Mouse (Mus musculus) left cerebral cortex, adult 11 months (tissue): ENCODE results near the gene Cbx3.

Experiments
- DNase-seq: peaks from one replicate; pipeline ENCODE4 v3.0.0; 2022; ENCODE audit warnings: low spot score

Cbx3 gene

DNA sequence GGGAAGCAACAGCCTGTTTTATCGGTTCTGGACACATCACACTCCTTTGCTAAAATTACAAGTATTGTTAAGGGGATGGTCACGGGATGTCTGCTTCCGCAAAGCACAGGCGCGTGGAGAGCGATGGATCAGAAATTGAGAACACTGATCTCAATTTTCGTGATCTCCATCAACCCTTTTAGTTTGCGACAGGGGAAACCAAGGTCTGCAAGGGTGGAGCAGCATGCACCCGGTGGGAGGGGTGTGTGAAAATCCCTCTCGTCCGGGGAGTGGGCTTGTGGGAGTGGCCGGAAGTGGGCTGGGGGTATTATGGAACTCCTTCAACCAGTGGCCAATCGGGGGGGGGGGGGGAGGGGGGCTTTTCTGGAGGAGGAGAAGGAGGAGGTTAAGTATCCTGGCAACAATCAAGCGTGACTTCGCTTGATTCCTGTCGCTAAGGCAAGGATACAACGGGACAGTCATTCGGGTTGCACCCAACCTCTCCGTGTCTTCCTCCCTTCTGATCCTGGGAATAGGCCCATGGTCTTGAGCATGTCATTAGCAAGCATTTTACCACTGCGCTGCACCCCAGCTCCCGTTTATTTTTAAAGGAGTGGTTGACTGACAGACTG lies 54.3 kb downstream of the Cbx3 start:
- DNase-seq: no peak

DNA sequence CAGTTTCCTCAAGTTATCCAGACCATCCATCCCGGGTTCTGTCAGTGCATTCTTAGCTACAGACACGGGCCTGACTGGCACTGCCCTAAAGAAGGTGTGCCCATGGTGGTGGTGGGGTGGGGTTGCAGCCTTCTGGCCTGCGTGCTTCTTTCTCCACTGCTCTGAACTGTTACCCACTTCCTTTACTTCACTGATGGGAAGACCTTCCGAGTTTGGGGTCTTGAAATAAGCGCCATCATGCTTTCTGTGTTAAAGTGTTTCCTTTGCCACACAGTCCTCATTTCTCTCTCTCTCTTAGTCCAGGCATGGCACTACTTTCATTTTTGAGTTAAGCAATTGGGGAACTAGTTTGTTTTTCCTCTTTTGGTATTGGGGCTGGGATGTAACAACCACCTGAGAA lies 54.8 kb downstream of the Cbx3 start:
- DNase-seq: no peak

GRCm38 (mm10) chr6:51529457-51529856 lies 59.3 kb downstream of the Cbx3 start:
- no peak for DNase-seq
